Mouse (Mus musculus) CD4-positive helper T cell, adult 2 months (primary cell): ENCODE measurements around the gene Pspn.

Experiments used
- DNase-seq: peaks from one replicate; pipeline ENCODE4 v3.0.0-alpha.2; 2012; ENCODE audit warnings: low read depth, missing footprints, low spot score

Gene Pspn

GRCm38 (mm10) chr17:56996506-56996905, 3.3 kb downstream of the Pspn start:
- DNase-seq, result no peak

GRCm38 (mm10) chr17:56995046-56995445, 4.8 kb downstream of the Pspn start:
- no peak for DNase-seq

GRCm38 (mm10) chr17:56990966-56991365, 8.9 kb downstream of the Pspn start:
- DNase-seq, result no peak

- peak; percentile 97 for DNase-seq
Observed at GRCm38 (mm10) chr17:56990115-56990746, 9.6 kb downstream of the Pspn start, which contains the start of gene Clpp. Gene Clpp (plus strand): TSS chr17:56990305.

GRCm38 (mm10) chr17:56989467-56990114, 10.2 kb downstream of the Pspn start:
- no peak for DNase-seq

GRCm38 (mm10) chr17:56988921-56989430, 10.8 kb downstream of the Pspn start:
- DNase-seq, result no peak

- DNase-seq, result no peak
Observed at GRCm38 (mm10) chr17:56988441-56988840, 11.4 kb downstream of the Pspn start.

- DNase-seq, result no peak
Observed at GRCm38 (mm10) chr17:56986105-56986805, 13.6 kb downstream of the Pspn start.

GRCm38 (mm10) chr17:56985656-56986055, 14.2 kb downstream of the Pspn start:
- no peak for DNase-seq

- DNase-seq, result no peak
Observed at GRCm38 (mm10) chr17:56984886-56985285, 14.9 kb downstream of the Pspn start.

GRCm38 (mm10) chr17:56982013-56982412, 17.8 kb downstream of the Pspn start, which contains the start of gene Acer1:
Gene Acer1 (minus strand): TSS chr17:56982126.
- DNase-seq, result no peak

- DNase-seq, result no peak
Observed at GRCm38 (mm10) chr17:56981049-56981448, 18.8 kb downstream of the Pspn start.

GRCm38 (mm10) chr17:56979524-56979923, 20.3 kb downstream of the Pspn start:
- no peak for DNase-seq

- no peak for DNase-seq
Observed at GRCm38 (mm10) chr17:56976531-56977390, 23.1 kb downstream of the Pspn start.

GRCm38 (mm10) chr17:56975391-56975790, 24.4 kb downstream of the Pspn start:
- no peak for DNase-seq

- DNase-seq, result no peak
Observed at GRCm38 (mm10) chr17:56974708-56975240, 25.0 kb downstream of the Pspn start.

GRCm38 (mm10) chr17:56973956-56974707, 25.7 kb downstream of the Pspn start:
- DNase-seq, result no peak

- no peak for DNase-seq
Observed at GRCm38 (mm10) chr17:56970081-56970480, 29.7 kb downstream of the Pspn start.

- no peak for DNase-seq
Observed at GRCm38 (mm10) chr17:56969321-56969720, 30.5 kb downstream of the Pspn start.

GRCm38 (mm10) chr17:56963646-56964045, 36.2 kb downstream of the Pspn start:
- no peak for DNase-seq
